Mouse (Mus musculus) brain, embryonic 18.5 days (tissue): ENCODE data around the gene Upk3b.

Experiments
- DNase-seq: peaks from one replicate; pipeline ENCODE4 v3.0.0-alpha.2; 2012; ENCODE audit warnings: low read depth, low spot score

Gene Upk3b

DNA sequence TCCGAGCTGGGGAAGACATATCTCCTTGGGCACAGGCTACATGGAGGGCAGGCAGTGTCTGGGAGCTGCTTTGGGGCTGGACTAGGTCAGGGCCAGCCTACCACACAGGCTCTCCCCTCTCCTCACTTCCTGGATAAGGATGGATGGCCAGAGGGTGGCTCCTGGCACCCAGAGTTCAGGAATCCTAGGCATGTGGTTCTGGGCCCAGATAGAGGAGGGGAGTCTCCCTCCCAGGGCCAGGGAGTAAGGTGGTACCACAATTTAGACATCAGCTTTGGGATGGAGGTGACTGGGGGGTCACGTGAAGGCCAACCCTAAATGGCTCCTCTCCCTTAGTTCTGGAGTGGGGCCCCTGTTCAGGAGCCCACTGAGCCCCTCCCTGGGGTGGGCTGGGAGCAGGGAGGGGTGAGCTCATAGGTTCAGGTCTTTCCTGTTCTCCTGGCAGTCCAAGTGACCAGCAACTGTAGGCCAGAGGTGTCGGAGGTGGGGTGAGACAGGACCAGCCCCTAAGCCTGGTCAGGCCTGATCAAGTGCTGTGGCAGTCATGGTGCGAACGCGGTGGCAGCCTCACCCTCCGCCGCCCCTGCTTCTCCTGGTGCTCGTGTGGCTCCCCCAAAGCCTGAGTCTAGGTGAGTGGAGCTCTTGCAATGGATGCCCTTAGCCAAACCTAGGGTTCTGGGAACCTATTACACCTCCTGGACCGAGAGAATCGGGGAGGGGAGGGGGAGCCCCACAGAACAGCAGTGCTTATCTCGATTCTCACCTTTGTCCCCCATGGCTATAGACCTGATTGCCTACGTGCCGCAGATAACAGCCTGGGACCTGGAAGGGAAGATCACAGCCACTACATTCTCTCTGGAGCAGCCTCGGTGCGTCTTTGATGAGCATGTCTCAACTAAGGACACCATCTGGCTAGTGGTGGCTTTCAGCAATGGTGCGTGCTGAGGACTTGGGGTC lies at the start of gene Upk3b:
TSS of gene Upk3b (plus strand) at position 239 of the 957 bp plus-strand sequence.
- no peak for DNase-seq

DNA sequence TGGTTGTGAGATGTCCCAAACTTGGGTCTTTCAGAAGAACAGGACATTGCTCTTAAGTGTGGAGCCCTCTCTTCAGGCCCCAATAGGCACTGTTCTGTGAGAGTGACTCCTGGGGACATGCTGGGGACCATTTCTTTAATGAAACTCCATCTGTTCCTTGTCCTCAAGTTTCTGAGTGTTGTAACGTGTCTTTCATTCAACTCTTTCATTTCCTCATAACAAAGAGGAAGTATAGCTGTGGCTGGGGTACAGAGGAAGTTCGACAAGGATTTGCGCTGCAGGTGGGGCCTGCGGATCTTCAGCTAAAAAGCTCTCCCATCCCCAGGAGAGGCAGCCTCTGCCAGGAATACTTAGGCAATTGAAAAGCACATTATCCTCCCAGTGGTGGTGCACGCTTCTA lies 47.7 kb upstream of the Upk3b start:
- no peak for DNase-seq

DNA sequence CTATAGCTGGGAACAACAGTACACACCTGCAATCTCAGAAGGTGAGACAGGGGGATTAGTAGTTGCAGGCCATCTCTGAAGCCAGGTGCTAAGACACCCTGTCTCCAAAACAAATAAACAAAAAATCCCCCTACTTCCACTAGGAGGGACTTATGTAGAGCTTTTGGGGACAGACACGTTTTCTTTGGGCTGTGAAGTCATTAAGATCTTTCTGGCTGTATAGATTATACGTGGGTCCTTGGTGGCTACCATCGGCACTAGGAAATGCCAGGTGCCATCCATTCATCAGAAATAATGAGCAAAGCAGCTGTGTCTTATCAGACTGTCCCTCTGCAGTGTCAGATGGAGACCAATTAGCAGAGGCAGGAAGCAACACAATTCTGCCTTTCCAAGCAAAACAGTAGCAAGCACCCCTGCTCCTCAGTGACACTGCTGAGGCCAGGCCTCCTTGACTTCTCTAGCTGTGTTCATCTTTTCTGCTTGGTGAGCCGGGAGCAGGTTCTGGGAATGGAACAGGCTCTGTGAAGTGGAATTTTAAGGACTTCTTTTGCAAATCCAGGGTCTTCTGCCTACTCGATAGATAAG lies 44.8 kb upstream of the Upk3b start:
- DNase-seq, result no peak

DNA sequence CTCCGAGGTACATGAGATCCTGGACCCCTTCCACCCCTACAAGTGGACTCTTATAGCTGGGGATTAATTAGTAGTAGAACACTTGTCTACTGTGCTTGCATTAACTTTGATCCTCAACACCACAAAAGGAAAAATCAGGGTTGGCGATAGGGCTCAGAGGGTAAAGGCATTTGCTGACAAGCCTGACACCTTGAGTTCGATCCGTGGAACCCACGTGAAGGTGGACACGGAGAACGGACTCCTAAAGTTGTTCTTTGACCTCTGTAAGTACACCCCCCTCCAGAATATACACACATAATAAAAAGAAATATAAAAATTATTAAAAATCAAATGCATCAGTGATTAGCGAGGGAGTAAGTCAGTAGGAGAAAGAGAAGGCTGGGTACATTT lies 44.0 kb upstream of the Upk3b start:
- no peak for DNase-seq

DNA sequence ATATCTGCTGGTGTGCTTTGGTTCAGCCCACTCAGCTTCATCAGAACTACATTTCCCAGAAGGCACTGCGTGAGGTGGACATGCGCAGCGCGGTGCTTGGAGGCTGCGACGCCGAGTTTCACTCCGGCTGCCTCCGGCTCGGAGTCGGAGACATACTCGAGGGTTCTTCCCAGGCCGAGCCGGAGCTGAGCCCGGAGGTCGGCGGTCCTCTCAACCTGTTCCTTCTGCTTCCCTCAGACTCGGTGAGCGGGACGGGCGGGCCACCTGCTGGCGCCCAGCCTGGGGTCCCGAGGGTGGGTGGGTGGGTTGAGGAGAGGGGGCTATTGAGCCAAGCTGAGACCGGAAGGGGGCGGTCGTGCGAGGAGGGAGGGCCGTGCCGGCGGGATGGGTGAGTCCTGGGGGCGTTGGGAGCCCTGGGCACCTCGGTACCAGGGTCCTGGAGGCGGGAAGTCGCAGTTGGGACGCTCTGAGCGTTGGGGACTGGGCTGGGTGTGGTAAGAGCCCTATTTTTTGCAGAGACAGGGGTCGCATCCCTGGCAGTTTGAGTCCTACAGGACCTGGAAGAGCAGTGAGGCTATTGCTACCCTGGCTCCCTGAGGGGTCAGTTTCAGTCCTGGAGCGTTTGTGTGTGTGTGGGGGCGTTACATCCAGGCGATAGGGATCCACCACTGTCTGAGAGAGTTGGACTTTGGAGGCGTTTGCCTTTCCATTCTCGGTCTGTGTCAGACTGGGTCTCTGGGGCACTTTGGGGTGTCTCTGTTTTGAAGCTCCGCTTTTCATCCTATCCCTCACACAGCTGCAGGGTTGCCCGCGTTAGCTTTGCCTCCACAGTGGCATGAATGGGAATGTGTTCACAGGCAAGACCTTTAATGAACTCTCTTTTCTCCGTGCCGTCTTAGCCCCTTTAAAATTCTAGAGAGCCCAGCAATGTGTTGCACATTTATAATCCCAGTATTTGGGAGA lies 43.3 kb upstream of the Upk3b start, which contains the start of gene Dtx2:
TSS of gene Dtx2 (plus strand) at position 76 of the 963 bp plus-strand sequence.
- DNase-seq, result peak; percentile 84

DNA sequence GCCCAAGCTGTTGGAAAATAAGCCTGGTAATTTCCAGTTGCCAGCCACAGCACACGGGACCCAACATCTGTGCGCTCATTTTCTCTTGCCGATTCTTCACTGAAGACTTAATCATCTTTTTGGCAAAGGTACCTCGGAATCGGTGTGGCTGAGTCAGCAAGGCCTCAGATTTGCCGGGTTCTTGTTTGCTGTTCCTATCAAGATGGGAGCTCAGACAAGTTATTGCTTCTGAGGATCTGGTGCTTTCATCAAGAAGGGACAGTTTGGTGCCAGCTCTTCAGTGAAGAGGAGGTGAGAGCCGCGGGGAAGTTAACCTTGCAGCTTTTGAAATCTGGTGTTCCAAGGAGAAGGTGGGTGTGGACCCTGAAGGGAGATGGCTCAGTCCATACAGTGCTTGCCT lies 42.1 kb upstream of the Upk3b start:
- DNase-seq, result no peak

DNA sequence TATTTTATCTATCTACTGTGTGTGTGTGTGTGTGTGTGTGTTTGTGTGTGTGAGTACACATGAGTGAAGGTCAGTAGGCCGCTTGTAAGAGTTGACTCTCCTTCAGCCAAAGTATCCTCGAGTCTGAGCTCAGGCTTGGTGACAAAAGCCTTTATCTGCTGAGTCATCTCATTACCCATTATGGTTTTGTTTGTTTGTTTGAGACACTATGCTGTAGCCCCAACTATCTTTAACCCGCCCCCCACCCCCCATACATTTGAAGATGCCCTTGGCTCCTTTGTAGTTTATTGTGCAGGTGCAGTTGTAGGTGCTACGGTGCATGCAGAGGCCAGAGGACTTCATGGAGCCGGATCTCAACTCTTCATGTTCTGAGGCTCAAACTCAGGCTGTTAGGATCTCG lies 37.1 kb upstream of the Upk3b start:
- DNase-seq, result no peak

DNA sequence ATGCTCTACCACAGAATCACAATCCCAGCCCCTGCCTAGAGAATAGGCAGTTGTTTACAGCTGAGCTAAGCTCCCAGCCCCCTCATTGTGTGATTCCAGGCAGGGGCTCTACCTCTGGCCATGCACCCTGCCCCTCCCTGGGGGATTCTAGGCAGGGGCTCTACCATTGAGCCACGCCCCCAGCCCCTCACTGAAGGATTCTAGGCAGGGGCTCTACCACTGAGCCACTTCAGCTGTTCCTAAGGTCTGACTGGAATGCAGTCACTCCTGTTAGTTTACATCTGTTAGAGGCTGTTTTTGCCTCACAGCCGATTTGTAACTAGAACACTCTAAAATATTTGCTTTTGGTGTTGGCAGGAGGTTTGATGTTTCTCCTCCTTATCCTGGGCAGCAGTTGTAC lies 36.0 kb upstream of the Upk3b start:
- DNase-seq, result no peak

DNA sequence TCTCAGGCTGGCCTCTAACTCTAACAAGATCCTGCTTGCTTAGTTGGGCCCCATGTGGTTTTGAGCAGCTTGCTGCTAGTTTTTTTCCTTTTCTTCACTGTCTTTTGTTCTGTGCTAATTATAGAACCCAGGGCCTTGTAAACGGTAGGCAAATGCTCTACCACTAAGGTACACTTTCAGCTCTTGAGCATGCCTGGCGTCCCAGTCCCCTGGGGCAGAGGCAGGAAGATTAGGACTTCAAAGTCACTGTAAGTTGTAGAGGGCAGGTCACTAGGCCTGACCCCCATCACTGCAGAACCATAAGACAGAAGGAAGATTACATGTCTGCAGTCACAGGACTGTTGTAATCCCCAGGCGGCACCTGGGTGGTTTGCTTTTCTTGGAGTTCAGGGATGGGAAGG lies 35.5 kb upstream of the Upk3b start:
- no peak for DNase-seq

DNA sequence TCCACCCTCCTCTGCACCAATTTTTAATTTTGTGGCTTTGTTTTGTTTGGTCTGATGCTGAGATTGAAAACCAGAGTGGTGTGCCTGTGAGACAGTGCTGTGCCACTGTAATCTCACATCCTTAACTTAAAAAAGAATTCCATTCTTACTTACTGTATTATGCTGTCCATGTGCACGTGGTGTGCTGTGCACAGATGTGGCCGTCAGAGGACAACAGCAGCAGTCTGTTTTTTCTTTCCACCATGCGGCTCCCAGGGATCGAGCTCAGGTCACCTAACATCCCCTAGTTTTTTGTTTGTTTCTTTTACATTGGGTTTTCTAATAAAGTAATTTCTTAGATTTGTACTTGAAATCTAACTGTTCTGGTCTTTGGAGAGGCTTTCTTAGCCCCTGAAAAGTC lies 33.8 kb upstream of the Upk3b start:
- no peak for DNase-seq

DNA sequence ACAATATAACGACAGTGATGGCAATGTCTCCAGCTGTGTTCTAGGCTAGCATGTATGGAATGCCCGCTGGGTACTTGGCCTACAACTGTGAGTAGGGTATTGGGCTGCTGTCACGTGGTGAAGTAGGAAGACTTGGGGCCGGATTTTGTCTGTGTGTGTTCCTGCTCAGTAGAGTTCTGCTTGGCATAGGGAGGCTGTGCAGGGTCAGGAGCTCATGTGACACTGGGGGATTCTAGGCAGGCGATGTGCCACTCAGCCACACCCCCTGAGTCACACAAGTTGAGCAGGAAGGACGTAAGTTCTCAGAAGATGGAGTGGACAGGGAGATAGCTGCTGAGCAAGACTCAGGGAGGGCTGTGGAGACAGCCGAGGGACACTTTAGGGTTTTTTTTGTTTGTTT lies 30.6 kb upstream of the Upk3b start:
- DNase-seq, result no peak

DNA sequence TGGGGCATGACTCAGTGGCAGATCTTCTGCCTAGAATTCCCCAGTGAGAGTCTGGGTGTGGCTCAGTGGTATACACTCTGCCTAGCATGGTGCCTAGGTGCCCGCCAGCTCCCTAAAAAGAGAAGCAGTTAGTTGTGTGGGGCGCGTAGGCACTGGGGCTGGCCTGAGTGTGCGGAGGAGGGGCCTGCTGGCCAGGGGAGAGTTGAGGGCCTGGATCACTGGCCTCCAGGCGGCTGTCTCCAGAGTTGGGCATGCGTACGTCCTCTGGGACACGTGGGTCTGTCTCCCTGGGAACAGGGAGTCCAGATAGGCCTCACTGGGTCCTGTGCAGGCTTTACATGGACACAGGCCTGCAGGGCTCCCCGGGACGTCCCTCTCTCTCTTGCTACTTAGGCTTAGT lies 23.4 kb upstream of the Upk3b start:
- DNase-seq, result no peak

DNA sequence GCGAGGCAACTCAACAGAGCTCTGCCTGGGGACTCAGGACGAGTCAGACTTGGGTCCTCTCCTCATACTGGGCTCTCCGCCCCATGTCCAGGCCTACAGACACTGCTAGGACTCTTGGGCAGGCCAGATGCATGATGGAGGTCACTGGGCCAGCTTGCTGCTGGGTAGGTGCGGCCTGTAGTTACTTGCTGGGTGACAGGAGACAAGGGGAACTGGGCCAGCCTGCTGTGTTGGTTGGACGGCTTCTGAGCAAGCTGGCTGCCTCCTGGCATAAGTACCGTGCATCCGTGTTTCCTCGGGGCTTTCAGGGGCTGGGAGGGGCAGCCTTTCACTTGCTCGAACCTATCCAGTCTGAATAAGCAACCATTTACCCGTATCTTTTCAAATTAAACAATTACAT lies 22.7 kb upstream of the Upk3b start:
- no peak for DNase-seq

DNA sequence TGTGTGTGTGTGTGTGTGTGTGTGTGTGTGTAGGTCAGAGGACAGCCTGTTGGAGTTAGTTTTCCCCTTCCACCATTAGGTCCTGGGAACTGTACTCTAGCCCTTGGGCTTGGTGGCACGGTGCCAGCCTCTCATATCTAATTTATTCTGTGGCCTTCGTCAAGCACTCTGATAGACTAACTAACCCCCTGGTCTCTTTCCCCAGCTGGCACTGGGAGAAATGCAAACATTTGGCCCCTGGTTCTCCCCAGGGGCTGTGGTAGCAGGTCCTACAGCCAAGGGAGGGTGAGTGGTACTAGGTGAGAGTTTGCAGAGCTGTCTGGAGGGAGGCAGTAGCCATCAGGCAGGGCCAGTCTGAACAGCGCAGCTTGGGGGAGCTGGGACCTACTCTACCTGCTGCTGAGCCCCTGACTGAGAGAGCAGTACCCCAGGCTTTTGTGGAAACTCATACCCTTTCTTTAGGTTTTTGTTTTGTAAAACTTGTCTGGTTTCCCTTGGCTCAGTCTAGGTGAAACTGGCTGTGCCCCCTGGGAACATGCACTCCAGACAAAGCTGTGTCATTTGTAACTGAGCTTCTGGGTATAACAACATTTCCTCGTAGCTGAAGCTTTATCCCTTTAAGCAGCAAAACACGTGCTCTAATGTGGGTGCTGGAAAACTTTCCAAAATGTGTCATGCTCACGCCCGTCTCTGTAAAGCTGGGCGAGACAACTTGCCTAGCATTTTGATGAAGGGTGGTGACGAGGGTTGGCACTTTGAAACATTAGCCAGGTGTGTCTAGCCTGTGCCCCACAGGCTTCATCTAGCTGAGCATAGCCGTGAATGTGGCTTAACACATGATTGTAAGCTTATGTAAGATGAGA lies 22.1 kb upstream of the Upk3b start:
- no peak for DNase-seq

DNA sequence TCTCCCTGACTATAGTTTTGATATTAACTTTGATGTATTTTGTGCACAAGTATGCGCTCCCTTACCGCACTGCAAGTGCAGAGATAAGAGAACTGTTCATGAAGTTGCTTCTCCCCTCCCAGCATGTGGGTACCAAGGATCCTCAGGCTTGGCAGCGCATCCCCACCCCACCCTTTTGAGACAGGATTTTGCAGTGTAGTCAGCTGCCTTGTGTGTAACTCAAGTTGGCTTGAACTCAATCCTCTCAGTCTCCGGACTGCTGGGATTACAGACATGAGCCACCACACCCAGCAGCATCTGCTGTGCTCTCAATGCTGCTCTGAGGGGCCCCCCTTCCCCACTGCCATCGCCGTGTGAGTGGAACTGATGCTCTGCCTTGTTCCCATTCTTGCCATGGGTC lies 21.0 kb upstream of the Upk3b start:
- no peak for DNase-seq

DNA sequence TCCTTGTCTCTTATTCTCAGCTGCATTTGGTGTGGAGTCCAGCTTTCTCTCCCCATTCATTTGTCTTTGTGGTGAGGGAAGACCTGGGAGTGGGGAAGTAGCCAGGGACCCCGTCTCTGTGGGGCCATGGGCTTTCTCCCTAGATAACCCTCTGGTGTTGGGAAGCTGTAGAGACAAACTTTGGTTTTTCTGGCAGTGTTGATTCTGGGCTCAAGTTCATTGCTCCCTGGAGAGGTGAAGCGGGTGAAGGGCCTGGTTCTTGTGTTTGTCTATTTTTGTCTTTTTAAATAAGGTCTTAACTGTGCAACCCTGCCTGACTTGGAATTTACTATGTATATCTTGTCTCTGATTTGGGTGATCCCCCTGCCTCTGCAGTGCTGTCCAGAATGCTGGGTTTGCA lies 19.6 kb upstream of the Upk3b start:
- DNase-seq, result no peak

DNA sequence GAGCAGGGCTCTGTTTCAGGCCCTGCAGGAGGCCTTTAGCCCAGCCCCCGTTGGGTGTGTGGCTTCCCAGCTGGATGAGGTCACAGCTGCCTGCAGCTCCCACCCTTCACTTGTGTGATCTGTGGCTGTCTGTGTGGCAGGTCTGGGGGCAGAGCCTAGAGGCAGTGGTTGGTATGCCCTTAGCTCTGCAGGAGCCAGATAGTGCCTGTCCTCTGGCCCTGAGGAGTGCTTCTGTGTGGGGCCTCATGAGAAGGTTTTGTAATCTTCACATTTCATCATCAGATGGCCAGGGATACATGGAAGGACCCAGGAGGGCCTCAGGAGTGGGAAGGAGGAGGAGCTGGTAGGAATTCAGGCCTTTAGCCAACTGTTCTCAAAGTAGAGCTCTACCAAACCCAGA lies 18.4 kb upstream of the Upk3b start:
- DNase-seq, result no peak

DNA sequence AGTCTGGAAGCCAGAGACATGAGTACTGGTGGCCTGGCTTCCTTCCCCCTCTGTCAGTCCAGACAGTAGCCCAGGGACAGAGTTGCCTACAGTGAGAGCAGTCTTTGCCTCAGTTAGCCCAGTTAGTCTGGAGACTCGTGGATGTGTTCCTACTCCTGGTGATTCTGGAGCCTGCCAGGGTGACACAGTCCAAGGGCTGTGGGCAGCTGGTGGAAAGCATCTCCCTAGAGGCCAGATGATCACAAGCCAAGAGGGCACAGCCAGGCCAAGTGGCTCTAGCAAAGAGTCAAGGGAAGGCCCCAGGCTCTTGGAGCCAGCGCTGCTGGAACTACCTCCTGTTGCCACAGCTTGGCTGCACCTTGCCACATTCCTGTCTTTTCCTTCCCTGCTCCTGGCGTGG lies 12.6 kb upstream of the Upk3b start:
- no peak for DNase-seq

DNA sequence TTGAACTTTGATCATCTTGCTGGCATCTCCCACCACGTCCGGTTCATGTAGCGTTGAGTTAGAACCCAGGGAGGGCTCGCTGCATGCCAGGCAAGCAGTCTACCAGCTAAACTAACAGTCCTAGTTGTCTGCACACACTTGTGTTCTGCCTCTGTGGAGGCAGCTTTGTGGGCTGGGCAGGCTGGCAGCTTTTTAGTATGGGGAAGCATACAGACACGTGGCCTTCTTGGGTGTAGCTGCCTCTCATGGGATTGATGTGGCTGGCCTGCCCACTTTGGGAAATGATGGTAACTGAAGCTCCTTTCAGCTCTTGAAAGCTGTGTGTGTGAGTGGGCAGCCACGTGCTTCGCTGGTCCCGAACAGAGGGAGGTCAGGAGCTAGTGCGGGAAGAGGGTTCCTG lies 11.4 kb upstream of the Upk3b start:
- DNase-seq, result no peak

DNA sequence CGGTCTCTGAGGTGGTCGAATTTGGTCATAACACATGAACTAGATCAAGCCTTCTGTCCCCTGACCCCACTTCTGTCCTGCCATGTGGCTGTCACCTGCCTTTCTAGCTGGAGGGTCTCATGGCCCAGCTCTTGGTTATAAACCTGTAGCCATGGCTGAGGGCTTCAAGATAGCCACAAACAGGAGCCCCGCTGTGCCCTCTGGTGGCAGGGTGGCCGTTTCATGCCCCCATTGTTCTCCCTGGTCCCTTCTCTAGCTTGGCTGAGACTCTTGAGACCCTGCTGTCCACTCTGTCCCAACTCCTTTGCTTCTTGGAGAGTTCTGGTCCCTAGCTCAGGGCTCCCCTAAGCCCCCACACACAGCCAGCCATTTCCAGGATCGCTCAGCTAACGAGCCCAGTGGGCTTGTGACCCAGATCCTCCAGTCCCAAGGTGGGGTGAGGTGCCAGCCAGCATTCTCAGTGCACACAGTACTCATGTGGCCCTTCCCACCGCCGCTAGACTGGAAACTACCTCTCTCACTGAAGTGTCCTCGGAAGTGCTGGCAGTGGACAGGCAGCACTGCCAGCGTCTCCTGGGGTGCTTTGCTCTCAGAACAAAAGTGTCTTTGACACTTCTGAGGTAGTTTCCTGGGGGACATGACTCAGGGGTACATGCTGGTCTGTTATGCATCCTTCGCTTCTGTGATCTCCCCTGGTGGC lies 10.5 kb upstream of the Upk3b start:
- DNase-seq, result no peak

DNA sequence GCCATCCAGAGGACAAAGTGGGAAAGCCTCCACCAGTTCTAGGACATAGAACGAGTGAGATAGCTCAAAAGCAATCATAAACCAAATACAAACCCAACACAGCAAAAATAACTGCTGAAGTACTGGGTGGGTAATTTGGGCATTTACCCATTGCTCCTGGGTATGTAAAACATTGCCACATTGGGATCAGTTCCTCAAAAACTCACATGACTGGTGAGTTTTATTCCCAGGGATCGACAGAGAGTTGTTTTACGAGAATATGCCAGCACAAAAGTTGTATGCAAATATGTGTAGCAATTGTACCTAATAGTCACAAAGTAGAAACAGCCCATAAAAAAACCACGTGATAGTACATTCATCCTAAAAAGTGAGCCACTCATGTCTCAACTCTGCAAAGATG lies 3.4 kb upstream of the Upk3b start:
- no peak for DNase-seq
